ENCODE assay signal across 8 mouse cellular contexts in the genomic region with DNA sequence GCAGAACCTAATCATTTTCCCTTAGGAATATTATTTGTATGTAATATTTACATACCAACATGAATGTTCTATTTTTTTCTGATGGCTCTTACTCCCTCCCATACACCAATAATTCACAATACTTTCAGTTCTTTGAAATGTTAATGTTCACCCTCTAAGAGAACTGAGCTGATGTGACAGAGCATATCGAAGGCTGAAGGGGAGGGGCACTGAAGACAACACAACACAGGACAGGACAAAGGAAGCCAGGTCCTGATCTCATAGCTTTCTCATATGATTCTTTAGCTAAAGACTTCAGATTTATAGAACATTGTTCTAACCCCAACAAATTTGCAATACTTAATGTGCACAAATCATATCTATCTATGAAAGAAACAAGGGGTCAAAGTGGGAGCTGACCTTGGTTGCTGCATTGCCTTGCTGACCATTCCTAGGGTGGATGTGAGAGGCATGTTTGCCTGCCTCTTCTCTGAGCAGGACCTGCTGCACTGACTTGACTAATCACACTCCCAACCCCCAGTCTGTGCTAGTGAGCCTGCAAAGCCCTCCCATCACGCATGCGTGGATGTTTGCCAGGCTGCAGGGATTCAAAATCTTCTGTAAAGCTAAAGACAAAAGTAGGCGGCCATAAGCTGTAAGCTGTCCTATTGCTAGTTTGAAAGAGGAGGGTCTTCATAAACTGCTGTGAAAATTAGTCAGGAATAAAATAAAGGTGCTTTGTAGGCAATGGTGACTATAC. TPM values are rescaled to one million over a fixed set of nuclear protein-coding genes. Genes with fewer than 3 reads are reported as not detected.
DNase-seq lines count a peak whose midpoint lies in the region; ATAC-seq lines count a peak whose summit lies in the region.

A gene (minus strand): TSS at position 478 of the 739 bp plus-strand sequence.

- H3K4me3 ChIP-seq in hindbrain, embryonic 14.5 days (replicated peaks; ENCODE audit: low read length) = no peak within 1 kb of the TSS
- H3K4me3 ChIP-seq in midbrain, embryonic 11.5 days (ENCODE audit: low read depth, low read length) = no peak within 1 kb of the TSS

- peak; percentile 2 for DNase-seq in embryo, embryonic 11 days
- DNase-seq in embryo, embryonic 10 days (ENCODE audit: low spot score) = no peak
- no peak for DNase-seq in adrenal gland, adult 8-10 months
- DNase-seq in gastrocnemius, adult 18-20 months (ENCODE audit: low spot score) = no peak
- DNase-seq in hindbrain, embryonic 14.5 days (ENCODE audit: low spot score) = peak; percentile 61
- peak; percentile 87 for DNase-seq in midbrain, embryonic 11.5 days (ENCODE audit: low spot score, missing footprints)
- no peak for DNase-seq in ovary, adult 18-20 months (ENCODE audit: low spot score)

- ATAC-seq in hindbrain, embryonic 14.5 days (ENCODE audit: low FRiP score) = peak; percentile 59; the same call in 1 of the 2 replicates
- ATAC-seq in midbrain, embryonic 11.5 days (ENCODE audit: low FRiP score) = peak; percentile 79
- ATAC-seq in megakaryocyte progenitor cell, adult 5-6 weeks (replicated peaks; ENCODE audit: poor library complexity) = no peak

- H3K27me3 ChIP-seq in hindbrain, embryonic 14.5 days (ENCODE audit: control insufficient read depth, insufficient read depth, low read length) = no peaks in the 10 kb centered on the region
- H3K27me3 ChIP-seq in midbrain, embryonic 11.5 days (ENCODE audit: control insufficient read depth, insufficient read depth, low read length) = no peaks in the 10 kb centered on the region

- H3K9me3 ChIP-seq in hindbrain, embryonic 14.5 days (ENCODE audit: control insufficient read depth, low read length) = no peaks in the 10 kb centered on the region
- no peaks in the 10 kb centered on the region for H3K9me3 ChIP-seq in midbrain, embryonic 11.5 days (ENCODE audit: control insufficient read depth, low read length)

- H3K4me2 ChIP-seq in hindbrain, embryonic 14.5 days (replicated peaks) = peak within 1 kb of the TSS; percentile 8; the same call in 1 of the 2 replicates
- no peak within 1 kb of the TSS for H3K4me2 ChIP-seq in midbrain, embryonic 11.5 days

- 0 out of 2 replicates have a peak within 1 kb of the TSS, but pooled peaks have one; percentile 9 for H3K27ac ChIP-seq in hindbrain, embryonic 14.5 days
- no peak within 1 kb of the TSS for H3K27ac ChIP-seq in midbrain, embryonic 11.5 days (ENCODE audit: low read depth, low read length)

- 46% methylated on average over 4 of the region's 4 CpGs for WGBS in hindbrain, embryonic 14.5 days
- 57% methylated on average over 4 of the region's 4 CpGs for WGBS in midbrain, embryonic 11.5 days

- H3K9ac ChIP-seq in hindbrain, embryonic 14.5 days = no peak within 1 kb of the TSS
- no peak within 1 kb of the TSS for H3K9ac ChIP-seq in midbrain, embryonic 11.5 days (ENCODE audit: low read length)

- H3K4me1 ChIP-seq in hindbrain, embryonic 14.5 days (replicated peaks; ENCODE audit: control insufficient read depth, insufficient read depth, low read length) = no peaks in the 10 kb centered on the region
- no peaks in the 10 kb centered on the region for H3K4me1 ChIP-seq in midbrain, embryonic 11.5 days (ENCODE audit: control insufficient read depth, insufficient read depth, low read length)

- no peaks in the 10 kb centered on the region for H3K36me3 ChIP-seq in hindbrain, embryonic 14.5 days (replicated peaks; ENCODE audit: control insufficient read depth, insufficient read depth)
- no peaks in the 10 kb centered on the region for H3K36me3 ChIP-seq in midbrain, embryonic 11.5 days (ENCODE audit: control insufficient read depth, insufficient read depth, low read length)

RNA-seq across cellular contexts. Expression of the gene that starts here (rescaled TPM):
- total RNA-seq in adrenal gland, adult 8-10 months (2022) = 10 to 100 TPM; 40.1 to 56.6 (median 45.1) TPM
- total RNA-seq in gastrocnemius, adult 18-20 months (2021) = 10 to 100 TPM; 67.9 to 68.4 TPM
- polyA plus RNA-seq in hindbrain, embryonic 14.5 days (2014; fragmentation: Nextera tagmentation; extraction: Ambion mirVana) = 951 and 1,022 TPM in 2 replicates
- 226 and 244 TPM in 2 replicates for polyA plus RNA-seq in midbrain, embryonic 11.5 days (2014; fragmentation: Nextera tagmentation; extraction: Ambion mirVana)
- not detected in 2 replicates for total RNA-seq in megakaryocyte progenitor cell, adult 5-6 weeks (2015)
- total RNA-seq in megakaryocyte progenitor cell, adult 5-6 weeks (2017) = not detected in 2 replicates

Comparison
In these comparisons a context has a peak if more than half of its experiments do, and no peak if none do; other contexts are left out.
1. RNA of the gene that starts here (total RNA-seq): 67.9 to 68.4 TPM in gastrocnemius, adult 18-20 months and 40.1 to 56.6 TPM in adrenal gland, adult 8-10 months; not detected in megakaryocyte progenitor cell, adult 5-6 weeks; every median in the first group is over 10 times any median in the second.
2. DNase-seq: peak in embryo, embryonic 11 days (single experiment), hindbrain, embryonic 14.5 days (single experiment) and midbrain, embryonic 11.5 days (single experiment); none in embryo, embryonic 10 days (single experiment), adrenal gland, adult 8-10 months (single experiment), gastrocnemius, adult 18-20 months (single experiment) and ovary, adult 18-20 months (single experiment).